Mouse (Mus musculus) embryonic facial prominence, embryonic 10.5 days (tissue): ENCODE measurements around the gene Zfr. TPM values are rescaled to one million over a fixed set of nuclear protein-coding genes. Genes with fewer than 3 reads are reported as not detected.
"Not testable (repeated sequence)": the region's sequence is repeated elsewhere in the genome, so short reads cannot be mapped to it uniquely, and the experiment has no call there.

Experiments used
- DNase-seq: peaks from one replicate; pipeline ENCODE4 v3.0.0-alpha.2; 2017; ENCODE audit warnings: low spot score
- H3K27ac ChIP-seq: fragments of 300-500 bp; sonication (generic); replicated peaks from 2 replicates; pipeline ENCODE4 v1.5.1; 2016; ENCODE audit warnings: mild to moderate bottlenecking
- H3K27me3 ChIP-seq: fragments of 300-500 bp; sonication (generic); replicated peaks from 2 replicates; pipeline ENCODE4 v1.6.1; 2016; ENCODE audit warnings: low read depth, mild to moderate bottlenecking; ENCODE audit not compliant: poor library complexity, severe bottlenecking
- H3K36me3 ChIP-seq: fragments of 300-500 bp; sonication (generic); replicated peaks from 2 replicates; pipeline ENCODE4 v1.6.1; 2016; ENCODE audit warnings: mild to moderate bottlenecking, moderate library complexity
- H3K4me1 ChIP-seq: fragments of 300-500 bp; sonication (generic); 2 replicates; pipeline ENCODE4 v1.6.1; 2016
- H3K4me3 ChIP-seq: fragments of 300-500 bp; sonication (generic); 2 replicates; pipeline ENCODE4 v1.5.1; 2016; ENCODE audit warnings: mild to moderate bottlenecking, moderate library complexity
- H3K9me3 ChIP-seq: fragments of 300-500 bp; sonication (generic); 2 replicates; pipeline ENCODE4 v1.6.1; 2016; ENCODE audit warnings: mild to moderate bottlenecking
- WGBS: fragments of 180-500 bp; shearing (Covaris S2); methylation state at CpG from one replicate; pipeline ENCODE4 v1.1.7; 2016; 5-methylcytosine and 5-hydroxymethylcytosine counted together
- polyA plus RNA-seq: library from polyadenylated mRNA; unstranded; fragments of >200 nt; fragmentation: Nextera tagmentation; extraction: Ambion mirVana; gene quantifications from 2 replicates; pipeline ENCODE4 v1.2.1, GENCODE M21; 2016

The Zfr gene
- polyA plus RNA-seq, 1 experiment from 2014 or later = 144 TPM

- Histone ChIP-seq H3K27me3 (no peaks in the 10 kb centered on the region), H3K4me3 (no peak overlapping the region), H3K36me3 (no peaks in the 10 kb centered on the region), H3K27ac (no peak overlapping the region), H3K4me1 (no peaks in the 10 kb centered on the region), H3K9me3 (no peaks in the 10 kb centered on the region)
- DNase-seq = peak; percentile 46
- 66% methylated on average over 10 of the region's 10 CpGs for WGBS
Observed at GRCm38 (mm10) chr15:12091781-12092458, 25.7 kb upstream of the Zfr start.

GRCm38 (mm10) chr15:12093026-12093960 is 24.3 kb upstream of the Zfr start:
- H3K4me3 ChIP-seq = no peak overlapping the region
- H3K27me3 ChIP-seq = no peaks in the 10 kb centered on the region
- H3K36me3 ChIP-seq = no peaks in the 10 kb centered on the region
- WGBS = 86% methylated on average over 25 of the region's 25 CpGs
- no peak for DNase-seq
- H3K9me3 ChIP-seq = peaks cover 9% of the 10 kb centered on the region; the same call in 1 of the 2 replicates
- no peak overlapping the region for H3K27ac ChIP-seq
- H3K4me1 ChIP-seq = no peaks in the 10 kb centered on the region

- Histone ChIP-seq H3K36me3 (no peaks in the 10 kb centered on the region), H3K9me3 (peaks cover 9% of the 10 kb centered on the region; the same call in 1 of the 2 replicates), H3K27ac (no peak overlapping the region), H3K4me1 (no peaks in the 10 kb centered on the region), H3K4me3 (no peak overlapping the region), H3K27me3 (no peaks in the 10 kb centered on the region)
- 93% methylated on average over 4 of the region's 4 CpGs for WGBS
- DNase-seq = no peak
Observed at GRCm38 (mm10) chr15:12093961-12094566, 23.6 kb upstream of the Zfr start.

- Histone ChIP-seq H3K9me3 (peaks cover 9% of the 10 kb centered on the region; the same call in 1 of the 2 replicates), H3K27me3 (no peaks in the 10 kb centered on the region), H3K4me3 (no peak overlapping the region), H3K4me1 (no peaks in the 10 kb centered on the region), H3K27ac (no peak overlapping the region), H3K36me3 (no peaks in the 10 kb centered on the region)
- 83% methylated on average over 4 of the region's 4 CpGs for WGBS
- DNase-seq = no peak
Observed at GRCm38 (mm10) chr15:12096447-12096846, 21.2 kb upstream of the Zfr start.

- Histone ChIP-seq H3K36me3 (no peaks in the 10 kb centered on the region), H3K27me3 (no peaks in the 10 kb centered on the region), H3K4me1 (no peaks in the 10 kb centered on the region), H3K27ac (no peak overlapping the region), H3K9me3 (peaks cover 9% of the 10 kb centered on the region; the same call in 1 of the 2 replicates), H3K4me3 (no peak overlapping the region)
- 90% methylated on average over 5 of the region's 5 CpGs for WGBS
- no peak for DNase-seq
Observed at GRCm38 (mm10) chr15:12097344-12097743, 20.3 kb upstream of the Zfr start.

GRCm38 (mm10) chr15:12100912-12101311 is 16.7 kb upstream of the Zfr start:
- no peak for DNase-seq
- WGBS = 76% methylated on average over 5 of the region's 5 CpGs
- Histone ChIP-seq H3K4me3 (no peak overlapping the region), H3K9me3 (peaks cover 9% of the 10 kb centered on the region; the same call in 1 of the 2 replicates), H3K27ac (no peak overlapping the region), H3K4me1 (no peaks in the 10 kb centered on the region), H3K36me3 (no peaks in the 10 kb centered on the region), H3K27me3 (no peaks in the 10 kb centered on the region)

GRCm38 (mm10) chr15:12103763-12104162 is 13.9 kb upstream of the Zfr start:
- no peaks in the 10 kb centered on the region for H3K27me3 ChIP-seq

GRCm38 (mm10) chr15:12104827-12105226 is 12.8 kb upstream of the Zfr start:
- no peak for DNase-seq
- H3K36me3 ChIP-seq = no peaks in the 10 kb centered on the region
- H3K4me3 ChIP-seq = no peak overlapping the region
- H3K4me1 ChIP-seq = no peaks in the 10 kb centered on the region
- 85% methylated on average over 2 of the region's 2 CpGs for WGBS
- no peaks in the 10 kb centered on the region for H3K27me3 ChIP-seq
- no peaks in the 10 kb centered on the region for H3K9me3 ChIP-seq
- no peak overlapping the region for H3K27ac ChIP-seq

More at GRCm38 (mm10) chr15:12103763-12104162, 13.9 kb upstream of the Zfr start:
- H3K36me3 ChIP-seq = no peaks in the 10 kb centered on the region
- no peak for DNase-seq
- H3K27ac ChIP-seq = no peak overlapping the region
- H3K4me3 ChIP-seq = no peak overlapping the region
- H3K9me3 ChIP-seq = no peaks in the 10 kb centered on the region
- H3K4me1 ChIP-seq = no peaks in the 10 kb centered on the region
- WGBS = 76% methylated on average over 3 of the region's 3 CpGs

- H3K36me3 ChIP-seq = no peaks in the 10 kb centered on the region
- no peaks in the 10 kb centered on the region for H3K9me3 ChIP-seq
- H3K4me3 ChIP-seq = no peak overlapping the region
- no peak overlapping the region for H3K27ac ChIP-seq
- H3K4me1 ChIP-seq = no peaks in the 10 kb centered on the region
- DNase-seq = no peak
- H3K27me3 ChIP-seq = no peaks in the 10 kb centered on the region
- WGBS = 91% methylated on average over 12 of the region's 12 CpGs
Observed at GRCm38 (mm10) chr15:12106430-12106829, 11.2 kb upstream of the Zfr start.

GRCm38 (mm10) chr15:12108200-12108599 is 9.4 kb upstream of the Zfr start:
- H3K27ac ChIP-seq = no peak overlapping the region

GRCm38 (mm10) chr15:12108922-12109321 is 8.7 kb upstream of the Zfr start:
- H3K9me3 ChIP-seq, H3K4me1 ChIP-seq, H3K4me3 ChIP-seq, H3K27me3 ChIP-seq, DNase-seq, H3K27ac ChIP-seq, H3K36me3 ChIP-seq: not testable (repeated sequence)
- 85% methylated on average over 3 of the region's 3 CpGs for WGBS

More at GRCm38 (mm10) chr15:12108200-12108599, 9.4 kb upstream of the Zfr start:
- DNase-seq = no peak
- no peak overlapping the region for H3K4me3 ChIP-seq
- no peaks in the 10 kb centered on the region for H3K4me1 ChIP-seq
- no peaks in the 10 kb centered on the region for H3K27me3 ChIP-seq
- WGBS = 81% methylated on average over 4 of the region's 4 CpGs
- no peaks in the 10 kb centered on the region for H3K36me3 ChIP-seq
- no peaks in the 10 kb centered on the region for H3K9me3 ChIP-seq

- Histone ChIP-seq H3K27me3 (no peaks in the 10 kb centered on the region), H3K9me3 (no peaks in the 10 kb centered on the region), H3K4me3 (no peak overlapping the region), H3K36me3 (no peaks in the 10 kb centered on the region), H3K27ac (no peak overlapping the region), H3K4me1 (peaks cover 4% of the 10 kb centered on the region; the same call in 1 of the 2 replicates)
- WGBS = 73% methylated on average over 7 of the region's 7 CpGs
- DNase-seq = no peak
Observed at GRCm38 (mm10) chr15:12111232-12111631, 6.4 kb upstream of the Zfr start.
